Mouse (Mus musculus): ENCODE results near the gene Rpl3l. TPM values are rescaled to one million over a fixed set of nuclear protein-coding genes. Genes with fewer than 3 reads are reported as not detected.

Rpl3l gene
- 100 to 1,000 TPM; 743 to 791 TPM for total RNA-seq (2021)
- long read RNA-seq, experiment 1, transcript Rpl3l-202 (10 exons, 1,375 nt), result major isoform, 213 of 504 reads
- long read RNA-seq, experiment 1, transcript Rpl3l-201 (7 exons, 1,033 nt), result minor isoform, 7 of 504 reads
- long read RNA-seq, experiment 1, partial matches to known transcripts, result 260 of 504 reads
- long read RNA-seq, experiment 1, other reads (novel, unspliced or antisense), result 24 of 504 reads
- long read RNA-seq, experiment 2, transcript Rpl3l-202 (10 exons, 1,375 nt), result major isoform, 310 of 623 reads
- long read RNA-seq, experiment 2, transcript Rpl3l-201 (7 exons, 1,033 nt), result minor isoform, 6 of 623 reads
- long read RNA-seq, experiment 2, partial matches to known transcripts, result 250 of 623 reads
- long read RNA-seq, experiment 2, other reads (novel, unspliced or antisense), result 57 of 623 reads

GRCm38 (mm10) chr17:24727618-24728017 lies at the start of gene Rpl3l:
Gene Rpl3l (plus strand): TSS chr17:24727820.
- DNase-seq, result peak; percentile 42 to 48
- intact Hi-C loops (cut with DNase I), result no loop called here

DNA sequence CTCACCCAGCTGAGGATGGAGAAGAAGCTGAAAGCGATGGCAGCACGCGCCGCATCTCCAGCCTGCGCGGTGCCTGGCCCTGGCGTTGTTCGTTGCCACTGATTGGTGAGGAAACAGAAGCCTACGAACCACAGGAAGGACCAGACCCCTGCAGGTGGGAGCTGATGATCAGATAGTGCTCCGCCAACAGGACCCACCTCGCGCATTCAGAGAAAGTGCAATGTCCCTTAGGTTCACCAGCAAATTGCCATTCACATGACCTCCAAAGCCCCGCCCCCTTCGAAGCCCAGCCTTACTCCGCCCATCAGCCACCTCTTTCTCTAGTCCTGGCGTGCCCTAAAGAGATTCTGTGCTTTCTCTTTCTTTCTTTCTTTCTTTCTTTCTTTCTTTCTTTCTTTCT lies 41.1 kb upstream of the Rpl3l start:
- no peak for DNase-seq
- intact Hi-C loops (cut with DNase I), result no loop called here

- peak in 1 of 2 experiments; percentile 39 for DNase-seq
- intact Hi-C loops (cut with DNase I), result no loop called here
Observed at GRCm38 (mm10) chr17:24687146-24687595, 40.4 kb upstream of the Rpl3l start.

- intact Hi-C loops (cut with DNase I), result no loop called here
- no peak for DNase-seq
Observed at GRCm38 (mm10) chr17:24687599-24687998, 40.0 kb upstream of the Rpl3l start.

DNA sequence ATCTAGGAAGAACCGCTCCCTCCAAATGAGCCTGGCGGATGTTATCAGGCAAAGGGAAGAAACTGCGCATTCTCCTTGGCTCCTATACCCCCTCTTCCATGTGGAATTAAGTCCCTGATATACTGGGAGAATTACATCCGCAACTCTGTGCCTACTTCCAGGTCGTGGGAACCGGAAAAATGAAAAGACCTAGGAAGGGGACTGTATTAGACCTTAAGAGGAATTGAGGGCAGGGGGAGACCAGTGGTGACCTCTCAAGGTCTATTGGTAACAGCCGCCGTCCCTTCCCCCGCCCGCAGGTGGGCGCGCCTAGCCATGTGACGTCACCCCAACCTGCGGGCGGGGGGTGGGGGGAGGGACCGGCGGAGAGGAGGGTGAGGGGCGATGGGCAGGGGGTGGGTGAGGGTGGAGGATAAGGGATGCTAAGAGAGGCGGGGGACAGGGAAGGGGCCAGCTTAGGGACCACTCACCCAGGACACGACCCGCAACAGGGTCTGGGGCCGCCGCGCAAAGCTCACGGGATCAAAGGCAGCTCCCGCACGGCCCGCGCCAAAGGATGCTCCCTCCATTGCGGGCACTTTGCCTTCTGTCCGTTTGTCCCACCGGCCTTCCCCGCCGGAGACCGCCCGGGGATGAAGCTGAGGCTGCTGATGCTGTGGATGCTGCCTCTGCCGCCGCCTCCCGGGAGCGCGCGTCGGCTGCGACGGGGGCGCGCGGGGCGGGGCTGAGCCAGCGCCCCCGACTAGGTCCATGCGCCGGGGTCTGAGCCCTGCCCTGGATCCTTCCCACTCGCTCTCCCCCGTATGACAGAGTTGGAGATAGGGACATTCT lies 38.2 kb upstream of the Rpl3l start, which contains the start of gene Syngr3:
Gene Syngr3 (minus strand): TSS at position 705 of the 831 bp plus-strand sequence.
- no peak for DNase-seq
- intact Hi-C loops (cut with DNase I), result no loop called here

DNA sequence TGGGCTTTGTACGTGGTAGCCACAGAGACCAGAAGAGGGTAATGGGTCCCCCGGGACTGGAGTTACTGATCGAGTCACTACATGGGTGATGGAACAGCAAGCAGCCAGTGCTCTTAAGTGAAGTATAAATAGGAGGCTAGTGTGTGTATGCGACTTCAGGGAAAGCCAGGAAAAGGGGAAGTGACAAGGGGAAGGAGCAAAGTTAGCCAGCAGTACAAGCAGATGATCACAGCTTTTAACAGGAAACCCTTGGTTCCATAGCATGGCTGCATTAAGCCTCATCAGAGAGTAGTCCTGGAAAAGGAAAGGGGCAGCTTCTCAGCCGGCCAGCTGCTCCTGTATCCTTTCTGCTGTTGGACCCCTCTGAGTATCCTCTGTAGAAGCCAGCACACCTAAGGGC lies 35.2 kb upstream of the Rpl3l start:
- intact Hi-C loops (cut with DNase I), result no loop called here
- DNase-seq, result no peak

DNA sequence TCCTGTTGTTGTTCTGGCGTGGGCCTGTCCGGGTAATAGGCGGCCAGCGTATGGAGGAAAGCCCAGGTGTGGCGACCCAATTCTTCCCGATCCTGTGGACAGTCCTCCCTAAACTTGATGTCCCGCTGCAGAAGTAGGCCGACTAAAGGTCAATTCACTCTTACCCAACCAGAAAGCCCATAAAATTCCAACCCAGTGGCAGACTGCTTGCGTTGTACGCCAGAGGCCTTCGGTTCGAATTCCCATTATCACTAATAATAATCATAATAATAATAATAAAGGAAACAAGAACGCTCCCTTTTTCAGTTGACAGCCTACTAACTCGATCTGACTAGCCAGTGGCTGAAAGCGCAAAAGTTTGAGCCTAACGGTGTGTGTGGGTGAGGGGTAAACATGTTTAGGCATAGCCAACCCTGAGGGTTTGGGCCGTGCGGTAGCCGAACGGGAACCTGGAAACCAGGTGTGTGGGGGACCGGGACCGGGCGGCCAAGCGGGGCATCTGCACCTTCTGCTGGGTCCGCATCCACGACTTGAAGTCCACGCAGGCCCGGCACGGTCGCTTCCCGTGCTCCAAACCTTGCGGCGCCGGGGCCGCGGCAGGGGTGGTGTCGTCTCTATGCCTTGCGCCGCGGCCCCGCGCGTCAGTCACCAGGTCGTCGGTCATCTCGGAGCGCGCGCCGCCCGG lies 32.2 kb upstream of the Rpl3l start:
- intact Hi-C loops (cut with DNase I), result no loop called here
- DNase-seq, result no peak

DNA sequence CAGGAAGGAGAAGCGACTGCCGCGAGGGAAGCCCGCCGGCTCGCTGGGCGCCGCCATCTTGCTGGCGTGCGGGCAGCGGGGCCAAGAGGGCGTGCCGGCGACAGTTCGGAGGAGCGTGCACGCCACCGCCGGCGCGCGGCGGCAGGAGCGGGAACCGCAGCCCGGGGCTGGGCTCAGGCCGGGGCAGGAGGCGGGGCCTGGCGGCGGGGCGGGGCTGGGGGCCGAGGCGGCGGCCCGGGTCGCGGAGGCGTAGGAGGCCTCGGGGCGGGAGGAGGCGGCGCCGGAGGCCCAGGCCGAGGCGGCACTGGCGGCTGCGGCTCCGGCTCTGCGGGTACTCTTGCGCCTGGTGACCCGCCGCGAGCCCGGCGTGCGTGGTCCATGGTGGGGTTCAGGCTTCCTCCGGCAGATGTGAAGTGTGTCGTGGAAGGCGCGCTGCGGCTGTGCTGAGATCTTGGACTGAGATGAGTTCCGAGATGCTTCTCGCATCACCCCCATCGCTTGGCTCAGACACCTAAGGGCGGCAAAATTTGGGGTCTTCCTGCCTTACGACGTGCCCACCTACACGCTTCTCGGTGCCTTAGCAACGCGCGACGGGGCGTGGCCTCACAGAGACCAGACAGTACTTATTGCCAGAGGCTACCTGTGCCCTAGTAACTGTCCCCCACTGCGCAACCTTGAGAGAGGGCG lies 31.5 kb upstream of the Rpl3l start, which contains the start of the genes Gfer and Noxo1:
Gene Gfer (minus strand): TSS at position 146 of the 687 bp plus-strand sequence.
Gene Noxo1 (plus strand): TSS at position 224 of the 687 bp plus-strand sequence.
- intact Hi-C loops (cut with DNase I), result no loop called here
- peak; percentile 75 to 86 for DNase-seq

GRCm38 (mm10) chr17:24697985-24698384 lies 29.6 kb upstream of the Rpl3l start:
- DNase-seq, result no peak
- intact Hi-C loops (cut with DNase I), result no loop called here

DNA sequence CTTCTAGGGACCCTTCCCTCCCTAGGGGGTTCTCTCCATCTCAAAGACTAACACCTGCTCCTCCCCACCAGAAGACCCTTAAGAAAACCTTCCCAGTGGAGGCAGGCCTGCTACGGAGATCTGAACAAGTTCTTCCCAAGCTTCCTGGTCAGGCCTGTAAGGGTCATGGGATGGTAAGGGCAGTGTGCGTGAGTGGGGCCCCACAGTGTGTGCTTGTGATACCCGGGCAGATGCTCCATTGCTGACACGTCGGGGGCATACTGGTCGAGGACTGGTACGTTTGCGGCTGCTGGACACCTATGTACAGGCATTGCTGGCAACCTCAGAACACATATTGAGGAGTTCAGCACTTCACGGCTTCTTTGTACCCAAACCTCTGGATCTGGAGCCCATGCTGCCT lies 28.9 kb upstream of the Rpl3l start:
- intact Hi-C loops (cut with DNase I), result no loop called here
- DNase-seq, result no peak

- DNase-seq, result no peak
- intact Hi-C loops (cut with DNase I), result no loop called here
Observed at GRCm38 (mm10) chr17:24699473-24699872, 28.1 kb upstream of the Rpl3l start.

DNA sequence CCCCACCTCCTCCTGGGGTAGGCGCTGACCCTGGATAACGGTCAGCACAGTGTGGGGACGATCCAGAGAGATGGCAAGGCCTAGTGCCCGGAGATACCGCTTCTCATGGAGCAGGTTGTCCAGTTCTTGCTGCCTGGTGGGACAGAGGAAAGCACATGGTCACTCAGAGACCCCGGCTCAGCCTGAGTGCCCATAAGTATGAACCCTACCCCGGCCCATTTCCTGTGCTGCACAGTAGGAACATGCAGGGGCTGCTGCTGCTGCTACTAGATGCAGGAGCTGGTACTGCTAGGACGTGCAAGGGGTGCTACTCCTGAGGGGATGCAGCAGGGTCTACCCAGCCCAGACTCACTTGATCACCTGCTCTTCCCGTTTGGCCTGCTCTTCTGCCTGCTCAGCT lies 26.4 kb upstream of the Rpl3l start:
- no peak for DNase-seq
- intact Hi-C loops (cut with DNase I), result no loop called here

- intact Hi-C loops (cut with DNase I), result no loop called here
- DNase-seq, result no peak
Observed at GRCm38 (mm10) chr17:24705821-24706220, 21.8 kb upstream of the Rpl3l start.

DNA sequence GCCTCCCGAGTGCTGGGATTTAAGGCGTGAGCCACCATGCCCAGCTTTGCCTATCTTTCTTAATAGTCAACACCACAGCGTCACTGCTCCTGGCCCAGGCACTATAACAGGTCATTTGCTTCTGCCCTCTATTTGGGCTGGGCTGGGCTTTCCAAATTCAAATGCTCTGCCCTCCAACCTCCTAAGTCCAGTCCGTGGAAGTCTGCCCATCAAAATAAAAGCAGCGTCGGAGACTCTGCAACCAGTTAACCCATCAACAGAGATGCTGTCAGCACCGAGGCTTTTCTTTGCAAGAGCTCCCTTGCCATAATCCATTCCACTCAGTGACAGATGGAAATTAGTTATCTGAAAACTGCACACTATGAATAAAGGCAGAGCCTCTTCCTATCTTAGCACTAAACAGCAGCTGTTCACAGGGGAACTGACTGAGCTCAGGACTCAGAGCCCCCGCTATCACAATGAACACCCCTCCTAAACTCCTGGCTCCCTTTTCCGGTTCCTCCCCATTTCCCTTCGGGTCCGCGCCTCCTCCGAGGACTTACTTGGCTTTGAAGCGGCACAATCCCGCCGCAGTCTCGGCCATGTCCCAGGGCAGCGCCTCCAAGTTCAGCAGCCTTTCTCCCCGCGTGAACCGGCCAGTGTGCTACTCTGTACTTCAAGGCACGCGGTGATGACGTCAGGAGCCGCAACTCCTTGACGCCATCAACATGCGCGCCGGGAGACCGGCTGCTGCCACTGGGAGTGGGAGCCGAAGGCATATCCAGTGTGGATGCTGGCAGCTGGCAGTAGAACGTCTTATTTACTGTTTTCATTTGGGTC lies 20.4 kb upstream of the Rpl3l start, which contains the start of gene Tbl3:
Gene Tbl3 (minus strand): TSS at position 679 of the 819 bp plus-strand sequence.
- intact Hi-C loops (cut with DNase I), result no loop called here
- DNase-seq, result peak; percentile 85 to 90

- no peak for DNase-seq
- intact Hi-C loops (cut with DNase I), result no loop called here
Observed at GRCm38 (mm10) chr17:24707801-24708425, 19.7 kb upstream of the Rpl3l start.

GRCm38 (mm10) chr17:24708646-24709045 lies 19.0 kb upstream of the Rpl3l start:
- DNase-seq, result no peak
- intact Hi-C loops (cut with DNase I), result no loop called here

GRCm38 (mm10) chr17:24715556-24715955 lies 12.1 kb upstream of the Rpl3l start:
- DNase-seq, result no peak
- intact Hi-C loops (cut with DNase I), result no loop called here

GRCm38 (mm10) chr17:24716166-24716682 lies 11.4 kb upstream of the Rpl3l start:
- DNase-seq, result no peak
- intact Hi-C loops (cut with DNase I), result no loop called here
